Mouse (Mus musculus): ENCODE data around the gene Rps10. TPM values are rescaled to one million over a fixed set of nuclear protein-coding genes. Genes with fewer than 3 reads are reported as not detected.
A peak's percentile ranks its signal among the peaks of the same experiment; 100 is the strongest.

Rps10 gene
- polyA plus RNA-seq, 1 experiment from 2014 or later = 835 TPM

DNA sequence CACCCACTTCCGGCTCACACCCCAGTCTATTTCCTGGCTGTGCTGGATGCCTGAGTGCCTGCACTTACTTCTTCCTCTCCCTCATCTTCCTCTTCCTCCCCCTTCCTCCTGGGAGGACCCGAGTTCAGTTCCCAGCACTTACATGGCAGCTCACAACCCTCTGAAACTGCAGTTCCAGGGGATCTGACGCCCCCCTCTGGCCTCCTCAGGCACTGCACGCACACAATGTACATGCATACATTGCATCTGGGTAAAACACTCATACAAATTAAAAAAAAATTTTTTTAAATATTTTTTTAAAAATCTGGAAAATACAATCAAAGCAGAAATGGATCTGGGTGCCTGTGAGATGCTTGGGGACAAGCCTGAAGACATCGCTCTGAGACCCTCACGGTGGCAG, 35.3 kb upstream of the Rps10 start:
- H3K4me1 ChIP-seq (replicated peaks; ENCODE audit: control insufficient read depth, insufficient read depth, low read length) = no peaks in the 10 kb centered on the region
- WGBS = 83% methylated on average over 6 of the region's 6 CpGs
- no peak for DNase-seq (ENCODE audit: low spot score)
- no peak overlapping the region for H3K4me3 ChIP-seq (ENCODE audit: low read depth, low read length)
- H3K36me3 ChIP-seq (ENCODE audit: control insufficient read depth, insufficient read depth, low read length) = no peaks in the 10 kb centered on the region
- no peak overlapping the region for H3K27ac ChIP-seq (ENCODE audit: low read depth, low read length)
- H3K9me3 ChIP-seq (ENCODE audit: control insufficient read depth, low read length) = no peaks in the 10 kb centered on the region
- no peaks in the 10 kb centered on the region for H3K27me3 ChIP-seq (ENCODE audit: control insufficient read depth, insufficient read depth, low read length)
- ATAC-seq (replicated peaks; ENCODE audit: low FRiP score) = no peak
- no peak overlapping the region for H3K9ac ChIP-seq (ENCODE audit: low read length)
- no peak overlapping the region for H3K4me2 ChIP-seq (ENCODE audit: low read depth, low read length, severe bottlenecking)

DNA sequence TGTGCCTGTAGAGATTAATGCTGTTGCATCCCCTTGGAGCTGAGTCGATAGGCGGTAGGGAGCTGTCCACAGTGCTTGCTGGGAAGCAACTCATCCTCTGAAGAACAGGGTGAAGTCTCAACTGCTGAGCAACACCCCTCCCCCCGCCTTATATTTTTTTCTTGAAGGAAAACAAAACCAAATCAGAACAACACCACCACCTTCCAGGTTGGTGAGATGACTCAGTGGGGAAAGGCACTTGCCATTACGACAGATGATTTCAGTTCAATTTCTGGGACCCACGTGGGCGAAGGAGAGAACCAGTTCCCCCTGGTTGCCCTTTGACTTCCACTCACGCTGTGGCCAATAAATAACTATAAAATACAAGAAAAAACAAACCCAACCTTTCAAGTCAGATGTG, 22.3 kb upstream of the Rps10 start:
- Histone ChIP-seq H3K27ac (ENCODE audit: low read depth, low read length) (no peak overlapping the region), H3K4me3 (ENCODE audit: low read depth, low read length) (no peak overlapping the region)
- 79% methylated on average over 7 of the region's 7 CpGs for WGBS

DNA sequence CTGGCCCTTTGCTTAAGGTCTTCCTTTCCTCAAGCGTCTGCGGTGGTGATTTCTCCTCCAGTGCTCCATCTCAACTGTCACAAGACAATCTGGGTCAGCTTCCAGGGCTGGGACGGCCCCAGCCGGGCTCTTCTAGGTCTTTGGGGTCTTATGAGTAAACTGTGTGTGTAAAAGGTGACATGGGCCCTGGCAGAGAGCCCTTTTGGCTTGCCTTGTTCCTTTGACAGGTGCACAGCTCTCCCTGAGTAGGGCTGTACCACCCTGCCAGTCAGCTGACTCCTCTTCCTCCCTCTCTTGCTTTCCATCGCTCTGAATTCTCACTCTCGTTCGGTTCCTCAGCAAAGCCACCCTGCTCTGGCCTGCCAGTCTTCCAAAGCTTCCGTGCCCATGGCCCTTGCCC, 20.7 kb upstream of the Rps10 start:
- ATAC-seq (replicated peaks; ENCODE audit: low FRiP score) = no peak
- Histone ChIP-seq H3K27me3 (ENCODE audit: control insufficient read depth, insufficient read depth, low read length) (peaks cover 21% of the 10 kb centered on the region), H3K4me1 (replicated peaks; ENCODE audit: control insufficient read depth, insufficient read depth, low read length) (peaks cover 6% of the 10 kb centered on the region), H3K9ac (ENCODE audit: low read length) (no peak overlapping the region), H3K9me3 (ENCODE audit: control insufficient read depth, low read length) (no peaks in the 10 kb centered on the region), H3K36me3 (ENCODE audit: control insufficient read depth, insufficient read depth, low read length) (no peaks in the 10 kb centered on the region), H3K27ac (ENCODE audit: low read depth, low read length) (no peak overlapping the region), H3K4me3 (ENCODE audit: low read depth, low read length) (no peak overlapping the region), H3K4me2 (ENCODE audit: low read depth, low read length, severe bottlenecking) (no peak overlapping the region)
- no peak for DNase-seq (ENCODE audit: low spot score)
- 80% methylated on average over 8 of the region's 8 CpGs for WGBS

More for the DNA sequence above, 22.3 kb upstream of the Rps10 start:
- H3K9ac ChIP-seq (ENCODE audit: low read length) = no peak overlapping the region
- H3K27me3 ChIP-seq (ENCODE audit: control insufficient read depth, insufficient read depth, low read length) = peaks cover 21% of the 10 kb centered on the region
- no peak for ATAC-seq (replicated peaks; ENCODE audit: low FRiP score)
- H3K4me1 ChIP-seq (replicated peaks; ENCODE audit: control insufficient read depth, insufficient read depth, low read length) = peaks cover 6% of the 10 kb centered on the region
- no peak overlapping the region for H3K4me2 ChIP-seq (ENCODE audit: low read depth, low read length, severe bottlenecking)
- DNase-seq (ENCODE audit: low spot score) = no peak
- H3K9me3 ChIP-seq (ENCODE audit: control insufficient read depth, low read length) = no peaks in the 10 kb centered on the region
- no peaks in the 10 kb centered on the region for H3K36me3 ChIP-seq (ENCODE audit: control insufficient read depth, insufficient read depth, low read length)

DNA sequence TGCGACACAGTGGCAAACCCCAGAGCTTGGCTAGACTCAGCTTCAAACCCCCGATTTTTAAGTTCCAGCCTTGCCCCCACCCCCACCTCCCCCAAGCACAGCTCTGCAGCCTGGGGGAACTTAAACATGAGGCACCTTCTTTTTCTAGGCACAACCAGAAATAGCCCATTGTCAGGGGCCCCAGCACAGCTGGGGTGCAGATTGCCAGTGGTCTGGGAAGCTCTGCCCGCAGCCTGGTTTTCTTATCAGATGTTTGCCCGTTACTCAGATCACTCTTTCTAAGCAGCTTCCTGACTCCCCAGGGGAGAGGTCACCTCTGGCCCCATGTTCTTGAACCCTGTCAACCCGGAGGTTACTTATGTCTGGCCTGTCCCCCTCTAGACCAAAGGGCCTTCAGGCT, 19.9 kb upstream of the Rps10 start:
- Histone ChIP-seq H3K27ac (ENCODE audit: low read depth, low read length) (no peak overlapping the region), H3K36me3 (ENCODE audit: control insufficient read depth, insufficient read depth, low read length) (no peaks in the 10 kb centered on the region), H3K27me3 (ENCODE audit: control insufficient read depth, insufficient read depth, low read length) (peaks cover 21% of the 10 kb centered on the region), H3K4me3 (ENCODE audit: low read depth, low read length) (no peak overlapping the region), H3K4me1 (replicated peaks; ENCODE audit: control insufficient read depth, insufficient read depth, low read length) (peaks cover 6% of the 10 kb centered on the region), H3K9me3 (ENCODE audit: control insufficient read depth, low read length) (no peaks in the 10 kb centered on the region), H3K4me2 (ENCODE audit: low read depth, low read length, severe bottlenecking) (peak overlapping the region; percentile 92; the same call in 1 of the 2 replicates), H3K9ac (ENCODE audit: low read length) (no peak overlapping the region)
- 26% methylated on average over 5 of the region's 5 CpGs for WGBS
- no peak for DNase-seq (ENCODE audit: low spot score)
- ATAC-seq (replicated peaks; ENCODE audit: low FRiP score) = no peak

DNA sequence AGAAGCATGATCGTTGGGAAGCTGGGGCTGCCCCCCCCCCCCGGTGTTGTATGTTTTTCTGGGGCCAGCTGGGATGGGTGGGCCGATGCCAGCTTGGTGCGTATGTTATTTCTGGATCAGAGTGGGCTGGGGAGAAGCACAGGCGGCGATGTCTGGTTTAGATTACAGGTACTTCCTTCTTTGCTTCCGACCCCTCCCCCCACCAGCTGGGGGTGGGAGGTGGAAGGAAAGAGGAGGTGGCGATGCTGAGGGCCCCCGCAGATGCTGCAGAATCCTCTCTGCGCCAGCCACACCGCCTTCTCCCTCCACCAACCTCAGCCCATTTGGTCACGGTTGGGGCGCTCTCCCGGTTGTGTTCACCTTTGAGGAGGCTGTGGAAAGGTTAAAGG, 19.5 kb upstream of the Rps10 start:
- Histone ChIP-seq H3K36me3 (ENCODE audit: control insufficient read depth, insufficient read depth, low read length) (no peaks in the 10 kb centered on the region), H3K9me3 (ENCODE audit: control insufficient read depth, low read length) (no peaks in the 10 kb centered on the region), H3K27ac (ENCODE audit: low read depth, low read length) (no peak overlapping the region), H3K9ac (ENCODE audit: low read length) (peak overlapping the region; percentile 60; the same call in 1 of the 2 replicates), H3K4me2 (ENCODE audit: low read depth, low read length, severe bottlenecking) (peak overlapping the region; percentile 92), H3K27me3 (ENCODE audit: control insufficient read depth, insufficient read depth, low read length) (peaks cover 21% of the 10 kb centered on the region), H3K4me1 (replicated peaks; ENCODE audit: control insufficient read depth, insufficient read depth, low read length) (peaks cover 6% of the 10 kb centered on the region), H3K4me3 (ENCODE audit: low read depth, low read length) (peak overlapping the region; percentile 45)
- ATAC-seq (replicated peaks; ENCODE audit: low FRiP score) (no peak), DNase-seq (ENCODE audit: low spot score) (no peak)
- WGBS = 2% methylated on average over 14 of the region's 14 CpGs

DNA sequence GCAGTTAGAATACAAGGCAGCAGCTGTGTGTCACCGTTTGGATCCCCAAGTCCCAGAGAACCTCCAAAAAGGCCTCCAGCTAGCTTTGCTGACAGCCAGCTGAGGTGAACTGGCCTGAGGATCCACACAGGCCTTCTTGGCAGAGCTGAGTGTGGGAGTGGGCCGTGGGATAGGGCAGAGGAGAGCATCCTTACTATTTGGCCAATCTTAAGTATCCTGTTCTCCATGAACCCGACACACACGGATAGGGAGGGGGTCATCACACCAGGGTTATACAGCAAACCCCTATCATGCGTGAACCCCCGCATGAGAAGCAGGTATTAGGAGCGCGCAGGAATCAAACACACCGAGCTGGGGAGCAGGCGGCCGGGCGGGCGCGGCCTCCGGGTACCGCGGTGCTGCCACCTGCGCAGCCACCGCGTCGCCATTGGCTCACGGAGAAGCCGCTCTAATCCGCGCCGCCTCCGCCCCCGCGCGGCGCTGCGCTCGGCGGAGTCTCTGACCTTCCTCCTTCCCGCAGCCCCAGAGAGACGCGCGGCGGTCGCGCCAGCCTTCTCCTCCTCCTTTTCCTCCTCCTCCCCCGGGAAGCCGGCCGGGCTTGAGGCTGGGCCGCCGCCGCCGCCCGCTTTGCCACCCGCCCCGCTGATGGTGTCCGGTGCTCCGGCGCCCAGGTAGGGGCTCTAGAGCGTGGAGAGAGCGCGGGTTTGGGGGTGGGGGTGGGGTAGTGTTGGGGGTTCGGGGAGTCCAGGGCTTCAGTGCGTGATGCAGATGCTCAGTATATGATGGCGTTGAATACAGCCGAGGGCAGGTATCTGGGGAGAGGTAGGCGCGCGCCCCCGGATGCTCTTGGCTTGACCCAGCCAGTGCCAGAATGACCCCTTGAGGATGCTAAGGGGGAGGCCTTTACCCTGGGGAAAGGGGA, 18.9 kb upstream of the Rps10 start, which contains the start of gene Pacsin1:
TSS of gene Pacsin1 (plus strand) at position 421 of the 922 bp plus-strand sequence.
- no peak within 1 kb of the TSS for H3K27ac ChIP-seq (ENCODE audit: low read depth, low read length)
- H3K4me1 ChIP-seq (replicated peaks; ENCODE audit: control insufficient read depth, insufficient read depth, low read length) = peaks cover 6% of the 10 kb centered on the region
- peak within 1 kb of the TSS; percentile 45 for H3K4me3 ChIP-seq (ENCODE audit: low read depth, low read length)
- H3K9ac ChIP-seq (ENCODE audit: low read length) = peak within 1 kb of the TSS; percentile 60
- H3K27me3 ChIP-seq (ENCODE audit: control insufficient read depth, insufficient read depth, low read length) = peaks cover 21% of the 10 kb centered on the region
- WGBS = 1% methylated on average over 59 of the region's 65 CpGs
- peak within 1 kb of the TSS; percentile 92 for H3K4me2 ChIP-seq (ENCODE audit: low read depth, low read length, severe bottlenecking)
- H3K9me3 ChIP-seq (ENCODE audit: control insufficient read depth, low read length) = no peaks in the 10 kb centered on the region
- peak; percentile 71 for ATAC-seq (replicated peaks; ENCODE audit: low FRiP score)
- peak; percentile 78 for DNase-seq (ENCODE audit: low spot score)
- H3K36me3 ChIP-seq (ENCODE audit: control insufficient read depth, insufficient read depth, low read length) = no peaks in the 10 kb centered on the region

DNA sequence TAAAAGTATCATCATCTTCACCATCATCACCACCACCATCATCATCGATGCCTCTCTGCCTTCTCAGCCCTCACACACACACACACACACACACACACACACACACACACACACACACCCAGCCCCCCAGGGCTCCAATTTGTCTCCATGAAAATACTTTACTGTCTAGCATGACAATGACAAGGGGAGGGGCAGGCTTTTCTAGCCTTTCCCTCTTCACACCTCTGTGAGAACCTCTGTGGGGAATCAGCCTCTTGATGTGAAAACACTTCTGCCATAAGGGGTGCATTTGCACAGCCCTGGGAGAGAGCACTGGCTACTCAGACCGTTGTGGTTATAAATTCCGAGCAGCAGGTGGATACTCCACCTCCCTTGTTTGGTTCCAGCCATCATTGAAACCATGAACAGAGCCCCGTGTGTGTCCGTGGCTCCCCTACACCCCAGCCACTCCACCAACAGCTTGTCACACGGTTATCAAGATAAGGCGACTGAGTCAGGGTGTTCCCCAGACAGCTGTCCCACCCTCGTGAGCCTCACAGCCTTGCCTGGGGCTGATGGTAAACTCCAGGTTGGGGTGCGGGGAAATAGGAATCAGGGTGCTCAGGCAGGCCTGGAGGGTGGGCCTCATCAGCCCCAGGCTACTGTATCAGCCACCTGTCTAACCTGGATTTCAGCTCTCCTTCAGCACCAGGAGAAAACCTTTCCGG, 16.9 kb upstream of the Rps10 start:
- Histone ChIP-seq H3K4me1 (replicated peaks; ENCODE audit: control insufficient read depth, insufficient read depth, low read length) (peaks cover 6% of the 10 kb centered on the region), H3K27me3 (ENCODE audit: control insufficient read depth, insufficient read depth, low read length) (peaks cover 21% of the 10 kb centered on the region), H3K4me3 (ENCODE audit: low read depth, low read length) (no peak overlapping the region), H3K9ac (ENCODE audit: low read length) (no peak overlapping the region), H3K4me2 (ENCODE audit: low read depth, low read length, severe bottlenecking) (no peak overlapping the region), H3K9me3 (ENCODE audit: control insufficient read depth, low read length) (no peaks in the 10 kb centered on the region), H3K27ac (ENCODE audit: low read depth, low read length) (no peak overlapping the region), H3K36me3 (ENCODE audit: control insufficient read depth, insufficient read depth, low read length) (no peaks in the 10 kb centered on the region)
- WGBS = 80% methylated on average over 10 of the region's 10 CpGs
- no peak for ATAC-seq (replicated peaks; ENCODE audit: low FRiP score)
- no peak for DNase-seq (ENCODE audit: low spot score)

DNA sequence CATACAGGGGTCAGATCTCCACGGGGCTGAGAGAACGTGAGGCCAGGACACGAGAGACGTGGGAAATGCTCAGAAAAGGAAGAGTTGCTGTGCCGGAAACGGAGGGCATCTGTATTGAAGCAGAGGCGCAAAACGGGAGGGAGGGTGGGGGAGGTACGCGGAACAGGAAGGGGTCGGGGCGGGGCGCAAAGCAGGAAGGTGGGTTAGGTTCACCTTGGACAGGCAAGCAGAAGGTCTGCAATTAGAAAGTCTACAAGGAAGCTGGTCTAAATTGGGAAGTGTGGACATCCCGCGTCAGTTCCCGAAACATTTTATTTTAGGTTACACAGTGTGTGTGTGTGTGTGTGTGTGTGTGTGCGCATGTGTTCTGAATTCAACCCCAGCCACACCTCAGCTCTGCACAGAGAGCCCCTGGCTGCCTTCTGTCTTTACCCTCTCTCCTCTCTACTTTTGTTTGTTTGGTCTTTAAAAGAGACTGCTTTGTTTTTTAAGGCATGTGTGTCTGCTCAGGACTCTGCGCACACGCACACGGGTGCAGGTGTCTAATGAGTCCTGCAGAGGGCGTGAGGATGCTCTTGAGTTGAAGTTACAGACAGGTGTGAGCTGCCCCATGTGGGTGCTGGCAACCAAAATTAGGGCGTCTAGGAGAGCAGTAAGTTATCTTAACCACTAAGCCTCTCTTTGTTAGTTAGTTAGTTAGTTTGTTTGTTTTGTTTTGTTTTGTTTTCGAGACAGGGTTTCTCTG, 15.7 kb upstream of the Rps10 start:
- WGBS = 88% methylated on average over 23 of the region's 23 CpGs
- Histone ChIP-seq H3K4me1 (replicated peaks; ENCODE audit: control insufficient read depth, insufficient read depth, low read length) (peaks cover 6% of the 10 kb centered on the region), H3K4me3 (ENCODE audit: low read depth, low read length) (no peak overlapping the region), H3K36me3 (ENCODE audit: control insufficient read depth, insufficient read depth, low read length) (no peaks in the 10 kb centered on the region), H3K4me2 (ENCODE audit: low read depth, low read length, severe bottlenecking) (no peak overlapping the region), H3K9me3 (ENCODE audit: control insufficient read depth, low read length) (no peaks in the 10 kb centered on the region), H3K27me3 (ENCODE audit: control insufficient read depth, insufficient read depth, low read length) (peaks cover 21% of the 10 kb centered on the region), H3K27ac (ENCODE audit: low read depth, low read length) (no peak overlapping the region), H3K9ac (ENCODE audit: low read length) (no peak overlapping the region)
- ATAC-seq (replicated peaks; ENCODE audit: low FRiP score) = no peak
- DNase-seq (ENCODE audit: low spot score) = no peak
